Mouse (Mus musculus): ENCODE measurements around the gene Mtch1.
"Not testable (repeated sequence)": the region's sequence is repeated elsewhere in the genome, so short reads cannot be mapped to it uniquely, and the experiment has no call there.

The Mtch1 gene

DNA sequence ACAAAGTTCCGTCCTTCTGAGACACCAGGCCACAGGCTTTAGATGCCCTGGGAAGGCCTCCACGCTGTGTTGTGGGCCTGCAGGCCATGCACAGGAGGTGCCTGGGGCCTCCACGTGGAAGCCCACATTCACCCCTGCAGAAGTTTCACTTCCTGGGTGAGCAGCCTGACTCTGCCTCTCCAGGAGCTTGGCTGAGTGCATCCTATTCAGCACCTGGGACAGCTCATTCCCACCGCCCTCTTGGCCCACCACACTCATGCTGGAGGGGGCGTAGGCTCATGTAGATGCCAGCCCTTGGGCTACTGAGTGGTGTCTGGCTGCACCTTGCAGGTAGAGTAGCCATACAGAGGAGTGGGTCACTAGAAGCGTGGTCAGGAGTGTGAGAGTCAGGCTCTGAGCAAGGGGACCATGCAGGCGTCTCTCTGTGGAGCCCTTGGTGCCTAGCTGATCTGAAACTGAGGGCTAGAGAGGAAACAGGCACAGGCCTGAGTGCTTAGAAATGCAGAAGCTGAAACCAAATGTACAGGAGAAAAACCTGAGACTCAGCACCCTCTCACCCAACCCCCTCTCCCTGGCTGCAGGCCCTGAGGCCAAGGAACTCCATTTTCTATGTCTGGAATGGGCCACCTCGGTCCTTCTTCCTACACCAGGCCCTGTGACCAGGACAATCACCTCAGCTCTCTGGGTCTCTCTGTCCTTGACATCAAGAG lies 14.4 kb upstream of the Mtch1 start:
- no peak for DNase-seq (ENCODE audit: low spot score)

- no peak for DNase-seq (ENCODE audit: low spot score)
These were observed 13.1 kb upstream of the Mtch1 start, which contains the start of gene Fgd2 for GRCm38 (mm10) chr17:29360761-29361221. TSS of gene Fgd2 (plus strand) at chr17:29360914.

DNA sequence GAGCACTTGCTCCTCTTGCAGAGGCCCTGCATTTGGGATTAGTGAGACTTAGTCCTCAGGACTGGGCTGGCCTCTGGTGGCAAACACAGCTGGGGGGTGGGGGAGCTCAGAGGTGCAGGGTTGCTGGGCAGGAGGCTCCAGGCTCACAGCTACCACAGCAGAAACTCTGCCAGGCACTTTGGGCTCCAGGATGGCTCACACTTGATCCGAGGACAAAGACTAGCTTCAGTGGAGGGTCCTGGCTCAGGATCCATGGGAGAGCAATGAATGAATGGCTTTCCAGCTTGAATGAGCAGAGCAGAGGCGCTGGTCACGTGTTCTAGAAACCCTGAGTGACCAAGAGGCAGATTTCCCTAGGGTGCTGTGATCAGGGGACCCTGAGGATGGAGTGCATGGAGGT lies 11.2 kb upstream of the Mtch1 start:
- DNase-seq (ENCODE audit: low spot score): no peak

DNA sequence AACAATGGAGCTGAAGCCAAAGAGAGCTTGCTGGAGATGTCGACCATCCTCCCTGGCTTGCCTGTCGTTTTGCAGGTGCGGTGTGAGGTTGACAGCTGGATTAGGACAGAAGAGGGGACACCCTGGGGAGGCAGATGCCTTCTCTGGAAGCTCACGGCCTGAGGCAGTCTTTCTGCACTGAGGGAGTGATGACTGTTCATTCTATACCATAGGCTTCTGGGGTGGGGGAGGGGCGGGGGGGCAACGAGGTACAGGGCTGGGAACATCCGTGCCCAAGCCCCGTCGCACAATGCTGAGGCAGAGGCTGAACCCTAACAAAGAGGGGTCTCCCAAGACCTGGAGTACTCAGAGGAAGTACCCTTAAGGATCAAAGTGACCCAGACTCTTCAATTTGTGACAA lies 9.1 kb upstream of the Mtch1 start:
- DNase-seq (ENCODE audit: low spot score): no peak

- peak; percentile 56 for DNase-seq (ENCODE audit: low spot score)
These were observed 8.7 kb upstream of the Mtch1 start for GRCm38 (mm10) chr17:29356479-29356856.

GRCm38 (mm10) chr17:29355841-29356478 lies 8.2 kb upstream of the Mtch1 start:
- peak; percentile 64 for DNase-seq (ENCODE audit: low spot score)

DNA sequence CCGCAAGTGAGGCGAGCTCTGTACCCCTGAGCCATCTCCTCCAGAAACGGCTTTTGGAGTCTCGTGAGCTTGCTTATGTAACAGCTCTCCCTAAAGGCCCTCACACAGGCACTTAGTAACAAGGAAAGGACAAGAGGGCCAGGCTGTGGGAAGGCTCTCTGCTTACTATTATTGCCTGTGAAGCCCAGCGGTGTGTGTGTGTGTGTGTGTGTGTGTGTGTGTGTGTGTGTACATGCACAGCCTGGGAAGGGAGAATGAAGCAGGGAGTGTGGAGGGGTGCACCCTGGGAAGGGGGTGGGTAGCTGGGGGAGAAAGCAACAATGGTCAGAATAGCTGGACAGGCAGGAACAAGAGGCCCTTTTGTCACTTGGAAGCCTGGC lies 7.7 kb upstream of the Mtch1 start:
- DNase-seq (ENCODE audit: low spot score): no peak

DNA sequence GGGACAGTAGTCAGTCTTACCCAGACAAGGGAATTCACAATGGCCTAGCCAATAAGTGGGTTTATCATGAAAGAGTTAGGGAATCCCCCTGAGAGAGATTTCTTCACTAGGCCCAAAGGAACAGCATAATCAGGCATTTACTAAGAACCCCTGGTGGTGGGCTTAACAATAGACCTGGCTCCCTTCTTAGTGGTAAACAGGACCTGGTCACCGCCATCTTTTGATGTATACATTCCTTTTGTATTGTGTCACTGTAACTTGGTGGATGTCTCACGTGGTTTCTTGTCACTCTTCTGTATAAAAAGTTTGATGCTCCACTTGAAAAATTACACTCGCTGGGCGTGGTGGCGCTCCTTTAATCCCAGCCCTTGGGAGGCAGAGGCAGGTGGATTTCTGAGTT lies 3.3 kb upstream of the Mtch1 start:
- not testable (repeated sequence) for DNase-seq (ENCODE audit: low spot score)

DNA sequence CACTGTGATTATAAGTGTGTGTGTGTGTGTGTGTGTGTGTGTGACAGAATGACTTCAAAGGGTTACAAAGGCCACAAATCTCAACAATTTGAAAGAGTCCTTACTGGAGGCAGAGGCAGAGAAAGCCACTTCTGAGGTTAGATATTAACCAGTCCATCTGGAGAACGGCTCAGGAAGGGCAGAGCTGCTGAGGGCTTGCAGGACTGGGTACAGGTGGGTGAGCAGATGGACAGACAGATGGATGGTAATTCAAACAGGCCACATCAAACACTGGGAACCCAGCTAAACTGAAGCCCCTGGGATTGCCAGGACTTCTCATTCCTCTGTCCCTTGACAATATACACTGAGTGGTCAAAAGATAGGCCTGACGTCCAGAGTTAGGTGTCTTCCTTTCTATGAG lies 1.3 kb upstream of the Mtch1 start:
- DNase-seq (ENCODE audit: low spot score): no peak

- DNase-seq (ENCODE audit: low spot score): no peak
These were observed 549 bp downstream of the Mtch1 start for GRCm38 (mm10) chr17:29347126-29347644.

DNA sequence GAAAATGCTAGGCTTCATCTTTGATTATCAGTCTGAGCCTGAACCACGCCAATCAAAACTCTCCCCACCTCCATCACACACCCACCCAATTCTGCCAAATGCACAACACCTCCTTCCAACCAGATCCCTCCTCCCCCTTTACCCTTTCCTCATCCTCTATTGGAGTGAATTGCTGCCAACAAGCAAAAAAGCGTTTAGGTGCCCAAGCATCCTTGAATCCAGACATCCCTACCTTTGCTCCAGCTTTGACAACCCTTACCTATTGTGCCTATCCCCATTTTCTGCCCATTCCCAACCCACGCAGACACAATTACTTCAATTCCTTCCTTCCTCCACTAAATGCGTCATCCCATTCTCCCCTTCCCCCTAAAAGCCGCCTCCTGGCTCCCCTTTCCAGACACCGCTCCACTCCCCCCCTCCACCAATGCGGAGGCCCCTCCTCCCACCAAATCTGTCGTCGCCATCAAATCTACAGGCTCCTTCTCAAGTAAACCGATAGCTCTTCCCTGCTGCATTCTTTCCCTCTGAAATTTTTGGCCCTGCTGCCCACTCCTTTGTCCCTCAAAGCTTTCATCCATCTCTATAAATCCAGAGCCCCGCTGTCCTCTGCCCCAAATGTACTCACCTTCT lies 1.1 kb downstream of the Mtch1 start:
- no peak for DNase-seq (ENCODE audit: low spot score)

GRCm38 (mm10) chr17:29345272-29345671 lies 2.5 kb downstream of the Mtch1 start:
- no peak for DNase-seq (ENCODE audit: low spot score)

DNA sequence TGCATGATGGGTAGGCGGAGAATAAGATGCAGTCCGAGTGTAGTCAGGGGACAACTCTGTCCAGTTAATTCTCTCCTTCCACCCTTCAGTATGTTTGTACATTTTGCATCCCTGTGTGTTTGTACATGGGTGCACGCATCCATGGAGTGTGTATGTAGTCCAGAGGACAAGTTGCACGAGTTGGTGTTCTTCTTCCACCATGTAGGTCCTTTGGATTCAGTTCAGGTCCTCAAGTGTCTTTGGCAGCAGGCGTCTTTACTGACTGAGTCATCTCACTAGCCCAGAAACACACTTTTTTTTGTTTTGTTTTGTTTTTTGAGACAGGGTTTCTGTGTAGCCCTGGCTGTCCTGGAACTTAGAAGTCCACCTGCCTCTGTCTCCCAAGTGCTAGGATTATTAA lies 4.5 kb downstream of the Mtch1 start:
- no peak for DNase-seq (ENCODE audit: low spot score)

GRCm38 (mm10) chr17:29342010-29342910 lies 5.5 kb downstream of the Mtch1 start:
- peak; percentile 64 for DNase-seq (ENCODE audit: low spot score)

DNA sequence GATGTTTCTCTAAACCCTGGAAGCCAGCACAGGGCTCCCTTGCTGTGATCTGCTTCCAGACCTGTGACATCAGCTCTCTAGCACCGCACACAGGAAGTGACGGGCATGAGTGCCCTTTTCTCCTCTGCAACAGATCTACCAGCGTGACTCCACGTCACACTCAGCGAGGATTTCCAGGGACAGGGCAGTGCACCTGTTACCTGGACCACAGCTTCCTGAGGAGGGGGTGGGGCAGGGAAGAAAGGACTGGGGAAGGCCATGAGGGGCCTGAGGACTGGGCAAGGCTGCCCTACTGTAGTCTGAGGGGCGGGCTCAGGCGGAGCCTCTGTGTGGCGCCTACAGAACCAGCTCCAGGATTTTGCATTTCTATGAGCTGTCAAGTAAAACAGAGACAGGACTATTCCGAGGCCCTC lies 6.1 kb downstream of the Mtch1 start:
- DNase-seq (ENCODE audit: low spot score): no peak

GRCm38 (mm10) chr17:29340406-29341261 lies 7.1 kb downstream of the Mtch1 start:
- no peak for DNase-seq (ENCODE audit: low spot score)

- DNase-seq (ENCODE audit: low spot score): no peak
These were observed 8.5 kb downstream of the Mtch1 start for GRCm38 (mm10) chr17:29339170-29339768.

DNA sequence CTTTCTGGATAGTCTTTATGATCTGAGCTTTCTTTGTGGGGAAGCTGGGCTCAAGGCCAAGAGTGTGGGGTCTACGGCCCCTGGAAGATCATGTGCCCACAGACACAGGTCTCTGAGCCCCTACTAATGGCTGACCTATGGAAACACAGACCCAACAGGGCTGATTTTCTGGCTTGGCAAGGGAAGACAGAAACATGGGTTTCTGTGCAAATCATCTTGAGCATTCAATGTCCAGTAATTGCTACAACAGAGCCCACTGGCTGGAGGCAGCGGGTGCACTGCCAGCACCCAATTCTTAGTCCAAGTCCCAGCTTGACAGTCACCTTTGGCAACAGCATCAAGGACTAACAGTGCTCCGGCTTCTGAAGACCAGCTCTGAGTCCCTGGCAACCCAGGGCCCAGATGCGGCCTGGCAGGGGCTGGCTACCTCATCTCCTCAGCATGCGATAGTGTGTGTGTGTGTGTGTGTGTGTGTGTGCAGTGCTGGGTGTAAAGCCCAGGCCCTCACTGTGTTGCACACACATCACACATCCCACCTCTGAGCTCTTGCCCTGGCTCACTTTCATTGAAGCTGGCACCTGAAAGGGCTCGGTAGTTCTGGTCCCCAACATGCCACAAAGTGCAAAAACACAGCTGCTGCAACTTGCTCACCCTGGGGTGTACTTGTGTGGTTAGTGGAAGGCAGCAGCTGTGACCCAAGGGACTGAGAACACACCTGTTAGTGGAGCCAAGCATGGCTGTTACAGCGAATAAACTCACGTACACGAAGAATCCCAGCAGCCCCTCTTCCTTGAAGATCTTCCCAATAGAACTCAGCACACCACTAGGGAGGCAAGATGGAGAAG lies 9.5 kb downstream of the Mtch1 start:
- no peak for DNase-seq (ENCODE audit: low spot score)

DNA sequence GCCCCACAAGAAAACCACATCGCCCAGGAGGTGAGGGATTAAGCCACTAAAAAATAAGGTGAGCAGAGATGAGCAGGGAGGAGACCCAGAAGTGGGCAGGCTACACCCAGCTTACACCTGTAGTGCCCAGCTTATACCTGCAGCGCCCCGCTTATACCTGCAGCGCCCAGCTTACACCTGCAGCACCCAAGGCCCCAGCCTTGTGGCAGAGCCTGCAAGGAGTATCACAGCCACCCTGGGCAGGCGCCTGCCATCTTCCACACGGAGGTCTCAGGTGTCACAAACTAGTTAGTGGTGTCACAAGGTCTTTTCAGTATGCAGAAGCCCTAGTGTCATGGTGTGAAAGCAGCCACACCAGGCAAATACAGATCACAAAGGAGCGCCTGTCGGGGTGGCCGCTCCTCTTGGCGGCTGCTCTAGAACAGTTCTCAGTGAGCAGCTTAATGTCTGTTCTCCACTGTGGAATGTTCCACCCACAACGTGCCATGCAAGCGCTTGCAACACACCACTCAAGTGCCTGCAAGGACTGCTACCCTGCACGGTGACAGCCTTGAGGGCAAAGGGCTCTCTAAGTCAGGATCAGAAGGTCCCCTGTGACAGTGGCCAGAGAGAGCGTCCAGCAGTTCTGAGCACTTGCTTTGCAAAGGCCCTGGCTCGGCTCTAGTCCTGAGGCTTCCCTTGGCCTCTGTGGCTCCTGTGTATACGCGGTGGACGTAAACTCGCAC lies 11.3 kb downstream of the Mtch1 start:
- DNase-seq (ENCODE audit: low spot score): no peak
